Mouse (Mus musculus): ENCODE results near the gene Sgms1.
A peak's percentile ranks its signal among the peaks of the same experiment; 100 is the strongest.
"Not testable (repeated sequence)": the region's sequence is repeated elsewhere in the genome, so short reads cannot be mapped to it uniquely, and the experiment has no call there.

Sgms1 gene

GRCm38 (mm10) chr19:32358011-32358410, 31.5 kb downstream of the Sgms1 start:
- DNase-seq (ENCODE audit: low read depth, low spot score), result not testable (repeated sequence)

- DNase-seq (ENCODE audit: low read depth, low spot score), result peak; percentile 80
Observed at GRCm38 (mm10) chr19:32356166-32356565, 33.3 kb downstream of the Sgms1 start.

- no peak for DNase-seq (ENCODE audit: low read depth, low spot score)
Observed at GRCm38 (mm10) chr19:32353447-32353846, 36.1 kb downstream of the Sgms1 start.

- peak; percentile 58 for DNase-seq (ENCODE audit: low read depth, low spot score)
Observed at GRCm38 (mm10) chr19:32348955-32349654, 40.4 kb downstream of the Sgms1 start.

- DNase-seq (ENCODE audit: low read depth, low spot score), result no peak
Observed at GRCm38 (mm10) chr19:32347491-32347890, 42.0 kb downstream of the Sgms1 start.

- no peak for DNase-seq (ENCODE audit: low read depth, low spot score)
Observed at GRCm38 (mm10) chr19:32346624-32347341, 42.7 kb downstream of the Sgms1 start.

GRCm38 (mm10) chr19:32346176-32346575, 43.3 kb downstream of the Sgms1 start:
- peak; percentile 98 for DNase-seq (ENCODE audit: low read depth, low spot score)

GRCm38 (mm10) chr19:32345181-32345745, 44.3 kb downstream of the Sgms1 start:
- DNase-seq (ENCODE audit: low read depth, low spot score), result no peak

- no peak for DNase-seq (ENCODE audit: low read depth, low spot score)
Observed at GRCm38 (mm10) chr19:32344738-32345121, 44.8 kb downstream of the Sgms1 start.

- DNase-seq (ENCODE audit: low read depth, low spot score), result no peak
Observed at GRCm38 (mm10) chr19:32343937-32344737, 45.4 kb downstream of the Sgms1 start.

- no peak for DNase-seq (ENCODE audit: low read depth, low spot score)
Observed at GRCm38 (mm10) chr19:32342436-32342835, 47.1 kb downstream of the Sgms1 start.

GRCm38 (mm10) chr19:32341091-32341490, 48.4 kb downstream of the Sgms1 start:
- peak; percentile 78 for DNase-seq (ENCODE audit: low read depth, low spot score)

GRCm38 (mm10) chr19:32340168-32340567, 49.3 kb downstream of the Sgms1 start:
- no peak for DNase-seq (ENCODE audit: low read depth, low spot score)

- DNase-seq (ENCODE audit: low read depth, low spot score), result peak; percentile 86
Observed at GRCm38 (mm10) chr19:32337708-32338107, 51.8 kb downstream of the Sgms1 start.

- no peak for DNase-seq (ENCODE audit: low read depth, low spot score)
Observed at GRCm38 (mm10) chr19:32334751-32335150, 54.8 kb downstream of the Sgms1 start.

GRCm38 (mm10) chr19:32333544-32333943, 56.0 kb downstream of the Sgms1 start:
- DNase-seq (ENCODE audit: low read depth, low spot score), result no peak

GRCm38 (mm10) chr19:32332779-32333460, 56.6 kb downstream of the Sgms1 start:
- DNase-seq (ENCODE audit: low read depth, low spot score), result no peak

- no peak for DNase-seq (ENCODE audit: low read depth, low spot score)
Observed at GRCm38 (mm10) chr19:32330231-32330630, 59.3 kb downstream of the Sgms1 start.

GRCm38 (mm10) chr19:32329511-32329910, 60.0 kb downstream of the Sgms1 start:
- DNase-seq (ENCODE audit: low read depth, low spot score), result no peak

- DNase-seq (ENCODE audit: low read depth, low spot score), result no peak
Observed at GRCm38 (mm10) chr19:32328089-32328828, 61.3 kb downstream of the Sgms1 start.

GRCm38 (mm10) chr19:32326621-32327021, 62.9 kb downstream of the Sgms1 start:
- DNase-seq (ENCODE audit: low read depth, low spot score), result no peak

All from 3T3-L1 (cell line).